Mouse (Mus musculus) frontal cortex, postnatal 14 days (tissue): Measurements from ENCODE around the gene Ccdc181.

Experiments used
- DNase-seq, 2 experiments: peaks; one replicate each; pipeline ENCODE4 v3.0.0; 2022; ENCODE audit warnings: low spot score in 2 of 2

The Ccdc181 gene

DNA sequence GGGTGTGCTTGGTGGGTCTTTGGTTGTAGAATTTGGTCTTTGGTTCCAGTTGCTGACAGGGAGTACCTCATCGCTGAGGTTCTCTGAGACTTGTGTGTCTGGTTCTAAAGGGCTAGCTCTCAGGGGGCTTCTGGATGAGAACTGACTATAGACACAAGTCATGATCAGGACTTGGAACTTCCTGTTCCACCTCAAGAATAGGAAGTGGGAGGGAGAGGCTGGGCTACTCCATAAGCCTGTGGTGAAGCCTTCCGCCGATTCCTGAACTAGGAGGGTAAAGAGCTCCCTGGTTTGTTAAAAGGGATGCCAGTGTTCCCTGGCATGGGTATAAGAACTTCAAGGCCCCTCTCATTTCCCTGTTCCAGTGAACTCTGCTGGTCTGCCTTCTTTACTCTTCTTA lies 8.6 kb downstream of the Ccdc181 start:
- DNase-seq = no peak

DNA sequence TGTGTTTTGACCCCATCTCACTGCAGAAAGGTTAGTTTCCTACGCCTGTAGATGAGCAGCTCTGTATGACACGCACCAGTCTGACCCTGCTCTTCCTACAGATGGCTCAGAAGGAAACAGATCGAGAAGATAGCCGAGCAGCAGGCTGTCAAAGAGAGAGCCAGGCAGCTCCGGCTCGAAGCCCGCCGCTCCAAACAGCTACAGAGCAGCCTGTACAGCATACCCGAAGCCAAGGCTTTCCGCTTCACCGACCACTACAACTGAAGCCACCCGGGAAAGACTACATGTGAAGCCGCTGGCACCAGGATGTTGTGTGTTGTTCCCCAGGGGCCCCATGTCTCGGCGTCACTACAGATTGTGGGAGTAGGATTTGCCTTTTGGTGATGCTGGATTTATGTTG lies 12.0 kb downstream of the Ccdc181 start:
- DNase-seq = no peak

DNA sequence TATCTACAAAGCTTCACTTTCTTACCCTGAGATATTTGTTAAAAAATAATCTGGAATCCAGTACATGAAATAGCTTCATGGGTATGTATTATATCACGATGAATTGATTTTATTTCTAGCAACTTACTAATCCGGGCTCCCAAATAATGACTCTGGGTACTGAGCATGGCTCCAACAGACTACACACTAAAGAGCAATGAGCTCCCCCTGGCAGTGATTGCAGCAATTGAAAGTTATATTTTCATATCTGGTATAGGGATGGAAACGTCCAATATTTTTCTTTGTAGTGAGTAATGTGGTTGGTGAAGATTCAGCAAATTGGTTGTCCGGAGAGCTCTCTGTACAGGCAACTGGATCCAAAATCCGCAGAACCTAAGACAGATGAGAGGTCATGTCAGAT lies 16.7 kb downstream of the Ccdc181 start:
- DNase-seq = no peak

DNA sequence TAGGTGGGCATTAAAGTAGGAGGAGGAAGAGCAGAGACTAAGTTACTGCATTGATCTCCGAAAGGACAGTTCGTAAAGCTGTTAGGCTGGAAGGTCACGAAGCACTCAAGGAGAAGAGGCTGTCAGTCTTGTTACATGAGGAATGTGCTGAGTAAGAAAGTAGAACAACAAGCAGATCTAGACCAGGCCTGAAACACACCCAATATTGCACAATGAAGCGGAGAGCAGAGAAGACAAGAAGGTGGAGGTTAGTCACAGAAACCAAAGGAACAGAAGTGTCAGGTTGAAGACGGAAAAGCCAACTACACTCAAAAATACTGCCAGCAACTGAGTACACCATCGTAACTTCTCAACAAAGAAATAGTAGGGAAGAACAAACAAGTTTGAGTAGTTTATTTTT lies 18.7 kb downstream of the Ccdc181 start:
- no peak for DNase-seq

DNA sequence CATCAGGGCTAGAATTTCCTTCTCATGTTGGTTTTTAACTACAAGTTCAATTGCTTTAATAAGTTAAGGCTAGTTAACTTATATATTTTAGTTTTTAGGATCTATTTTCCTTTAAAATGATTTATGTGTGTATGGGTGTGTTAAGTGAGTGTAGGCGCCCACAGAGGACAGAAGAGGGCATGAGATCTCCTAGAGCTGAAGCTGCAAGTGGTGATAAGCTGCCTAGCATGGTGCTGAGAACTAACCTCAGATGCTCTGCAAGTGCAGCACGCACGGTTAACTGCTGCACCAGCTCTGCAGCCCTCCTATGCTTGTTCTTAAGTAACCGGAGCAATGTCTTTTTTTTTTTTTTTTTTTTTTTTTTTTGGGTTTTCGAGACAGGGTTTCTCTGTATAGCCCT lies 21.1 kb downstream of the Ccdc181 start:
- no peak for DNase-seq

DNA sequence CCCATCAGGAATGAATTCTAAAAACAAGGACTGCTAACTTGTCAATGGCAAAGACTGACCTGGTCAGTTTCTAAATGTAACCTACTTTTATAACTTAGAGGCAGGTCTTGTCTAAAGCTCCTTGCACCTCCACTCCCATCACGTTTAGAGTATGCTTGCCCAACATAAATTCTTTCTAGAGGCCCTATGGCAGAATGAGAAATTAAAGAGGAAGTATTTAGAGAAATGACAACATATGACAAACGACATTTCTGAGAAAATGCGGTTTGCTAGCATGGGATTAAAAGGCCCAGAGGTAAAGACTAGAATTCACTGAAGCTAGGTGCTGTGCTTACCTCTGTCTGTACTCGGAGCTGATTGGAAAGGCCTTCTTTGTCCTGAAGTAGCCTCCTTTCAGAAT lies 26.6 kb downstream of the Ccdc181 start:
- no peak for DNase-seq

DNA sequence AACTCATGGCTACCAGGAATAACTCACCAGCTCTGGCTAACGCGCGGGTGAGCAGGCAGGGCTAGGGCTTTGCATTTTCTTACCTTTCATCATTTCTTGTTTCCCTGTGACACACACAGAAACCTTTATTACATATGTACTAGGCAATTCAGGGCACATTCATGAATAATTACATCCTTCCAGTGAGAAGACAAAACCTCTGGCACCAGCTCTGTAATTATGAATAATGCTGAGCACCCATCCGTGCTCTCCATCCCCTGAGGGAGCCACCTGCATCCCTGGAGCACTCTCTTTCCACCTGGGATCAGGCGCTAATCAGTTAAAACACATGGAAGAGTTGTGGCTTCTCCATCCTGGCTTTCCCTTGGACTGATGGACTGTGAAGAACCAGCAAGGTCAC lies 28.4 kb downstream of the Ccdc181 start, which contains the start of gene Nme7:
Gene Nme7, plus strand, starts transcription at position 301 of the 400 bp plus-strand sequence.
- no peak for DNase-seq

DNA sequence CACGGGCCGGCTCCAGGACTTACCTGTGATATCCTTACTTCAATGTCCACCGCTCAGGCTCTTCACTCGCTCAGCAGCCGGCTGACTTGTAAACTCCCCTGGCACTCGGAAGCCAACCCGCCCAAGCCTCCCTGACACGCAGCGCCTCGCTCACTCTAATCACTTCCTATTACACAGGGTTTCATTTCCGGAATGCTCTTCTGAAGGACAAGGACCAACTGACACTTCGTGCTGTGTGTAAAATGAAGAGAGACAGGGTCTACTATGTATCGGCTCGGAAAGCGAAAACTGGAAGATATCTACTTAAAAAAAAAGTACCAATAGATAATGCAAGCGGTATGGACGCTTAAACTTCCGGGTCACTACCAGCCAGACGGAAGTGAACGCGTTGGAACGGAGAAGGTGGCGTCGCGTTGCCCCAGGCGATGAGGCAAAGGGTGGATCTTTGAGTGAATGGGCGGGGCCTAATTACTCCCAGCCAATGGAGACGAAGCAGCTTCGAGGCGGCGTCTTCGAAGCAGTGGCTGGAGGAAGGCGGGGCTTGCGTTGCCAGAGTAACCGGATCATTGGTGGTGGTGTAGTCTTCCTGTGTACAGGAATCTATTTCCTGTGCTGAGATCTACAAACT lies 31.9 kb downstream of the Ccdc181 start, which contains the start of gene Blzf1:
Gene Blzf1, minus strand, starts transcription at position 366 of the 628 bp plus-strand sequence.
- DNase-seq = peak; percentile 96 to 97

DNA sequence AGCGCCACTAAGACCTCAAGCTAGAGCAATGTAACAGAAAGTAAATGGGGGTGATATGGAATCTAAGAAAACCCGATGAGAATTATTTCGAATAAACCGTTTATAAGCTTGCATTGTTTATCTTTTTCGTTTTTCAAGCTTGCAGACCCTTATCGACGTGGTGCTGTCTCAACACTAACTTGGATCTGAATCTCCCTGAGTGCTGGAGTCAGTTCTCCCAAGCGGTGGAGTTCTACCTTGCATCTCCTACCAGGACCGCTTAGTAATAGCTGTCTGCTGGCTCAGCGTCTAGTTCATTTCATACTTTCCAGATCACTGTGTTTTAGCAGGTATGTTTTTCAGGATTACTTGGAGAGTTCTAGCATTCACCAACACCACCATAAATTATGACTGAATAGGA lies 32.5 kb downstream of the Ccdc181 start:
- DNase-seq = no peak

DNA sequence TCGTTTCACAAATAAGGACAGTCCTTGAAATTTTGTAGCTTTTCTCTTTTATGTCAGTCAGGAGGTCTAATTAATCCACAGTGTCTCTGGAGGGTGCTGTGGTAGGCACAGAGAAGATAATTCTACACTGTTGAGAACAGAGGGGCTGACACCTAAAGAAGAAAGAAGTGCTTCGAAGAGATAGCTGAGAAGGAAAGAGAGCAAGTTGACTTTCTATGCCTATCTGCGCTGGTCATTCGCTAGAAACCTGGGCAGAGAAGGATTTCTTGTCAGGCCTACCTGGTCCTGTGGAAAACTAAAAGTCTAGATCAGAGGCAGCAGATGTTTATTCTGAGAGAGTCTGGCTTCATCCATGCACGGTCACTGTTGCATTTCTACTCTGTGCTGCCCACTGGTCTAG lies 38.7 kb downstream of the Ccdc181 start:
- no peak for DNase-seq

DNA sequence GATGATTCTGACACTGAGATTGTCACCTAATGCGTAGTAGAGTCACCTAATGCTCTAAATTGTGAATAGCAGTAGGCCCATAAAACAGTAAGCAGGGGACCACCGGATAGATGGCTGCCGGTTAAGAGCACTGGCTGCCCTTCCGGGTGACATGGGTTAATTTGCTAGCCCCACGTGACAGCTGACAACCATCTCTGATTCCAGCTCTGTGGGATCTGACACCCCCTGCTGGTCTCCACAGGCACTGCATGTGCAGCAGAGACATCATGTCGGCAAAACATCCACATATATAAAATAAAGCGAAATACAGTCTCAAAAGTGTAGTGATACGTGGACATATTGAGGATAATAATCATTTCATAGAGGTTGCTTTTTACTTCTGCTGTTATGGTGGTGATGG lies 39.9 kb downstream of the Ccdc181 start:
- DNase-seq = no peak

DNA sequence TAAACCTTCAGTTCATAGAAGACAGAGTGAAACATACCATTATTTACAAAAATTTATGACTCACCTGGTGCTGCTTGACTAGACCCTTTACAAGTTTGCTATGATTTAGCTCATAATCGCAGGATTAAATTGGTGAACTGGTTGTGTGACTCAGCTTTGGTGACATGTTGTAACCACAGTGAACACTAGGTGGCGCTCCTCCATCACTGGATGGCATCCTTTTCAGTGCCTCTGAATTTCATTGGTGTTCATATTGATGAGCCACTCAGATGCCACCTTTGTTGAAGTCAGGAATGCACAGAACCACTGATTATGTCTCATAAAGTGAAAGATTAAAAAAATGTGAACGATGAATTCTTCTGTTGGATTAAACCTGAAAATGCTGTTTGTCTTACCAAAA lies 41.3 kb downstream of the Ccdc181 start:
- peak; percentile 49 to 82 for DNase-seq

DNA sequence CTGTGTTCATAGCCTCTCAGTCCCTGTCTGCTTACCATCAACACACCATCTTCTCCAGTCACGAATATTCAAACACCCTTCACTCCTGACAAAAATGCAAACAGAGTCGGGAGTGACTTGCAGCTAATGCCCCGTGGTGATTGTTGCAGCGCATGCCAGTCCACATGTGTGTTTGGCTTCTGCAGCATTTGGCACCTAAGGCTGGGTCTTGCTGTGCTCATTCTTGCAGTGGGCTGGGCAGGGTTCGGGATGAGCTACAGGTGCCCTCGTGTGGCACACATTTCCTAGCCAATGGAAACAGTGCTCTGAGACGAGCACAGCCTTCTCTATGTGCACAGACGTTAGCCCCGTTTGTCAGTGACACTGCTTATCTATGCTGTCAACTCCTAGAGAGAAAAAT lies 41.9 kb downstream of the Ccdc181 start:
- DNase-seq = no peak

DNA sequence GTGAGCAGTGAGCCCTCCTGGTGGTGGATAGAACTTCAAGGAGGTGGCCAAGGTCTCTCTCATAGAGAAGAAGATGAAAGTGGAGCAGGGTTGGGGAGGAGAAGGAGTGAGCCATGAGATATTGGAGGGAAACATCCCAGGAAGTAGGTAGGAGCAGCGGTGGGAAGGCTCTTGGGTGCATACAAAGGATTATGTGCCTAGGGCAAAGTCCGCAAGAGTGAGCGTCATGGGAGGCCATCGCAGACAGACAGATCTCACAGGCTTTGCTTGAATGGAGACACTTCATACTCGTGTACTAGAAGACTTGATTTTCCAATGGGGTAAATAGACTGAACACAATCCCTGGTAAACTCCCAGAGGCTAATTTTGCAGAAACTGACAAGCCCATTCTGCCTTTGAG lies 43.1 kb downstream of the Ccdc181 start:
- no peak for DNase-seq

DNA sequence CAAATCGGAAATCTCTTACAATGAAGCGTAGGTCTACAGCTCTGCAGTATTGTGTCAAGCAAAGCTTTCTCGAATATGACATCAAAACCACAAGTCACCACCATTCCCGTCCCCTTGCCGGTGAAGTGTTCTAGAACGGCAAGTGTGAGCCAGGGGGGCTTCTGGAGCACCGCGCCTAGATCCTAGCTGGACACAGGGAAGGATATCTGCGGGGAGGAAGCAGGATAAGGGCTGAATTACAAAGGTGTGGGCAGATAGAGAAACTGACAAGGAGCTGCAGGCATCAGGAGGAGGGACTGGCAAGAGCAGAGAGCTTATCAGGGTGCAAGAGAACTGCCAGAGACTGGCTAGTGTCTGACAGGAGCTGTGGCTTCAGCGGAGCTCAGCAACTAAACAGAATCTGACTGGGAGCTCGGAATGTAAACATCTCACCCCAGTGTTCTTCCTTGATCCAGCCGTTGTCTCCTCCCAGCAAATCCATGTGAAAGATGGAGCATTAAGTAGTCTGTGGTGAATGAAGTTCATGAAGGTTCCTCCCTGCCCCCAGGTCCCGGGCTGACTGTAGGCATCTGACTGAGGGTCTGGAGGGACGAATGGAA lies 44.3 kb downstream of the Ccdc181 start:
- DNase-seq = no peak

DNA sequence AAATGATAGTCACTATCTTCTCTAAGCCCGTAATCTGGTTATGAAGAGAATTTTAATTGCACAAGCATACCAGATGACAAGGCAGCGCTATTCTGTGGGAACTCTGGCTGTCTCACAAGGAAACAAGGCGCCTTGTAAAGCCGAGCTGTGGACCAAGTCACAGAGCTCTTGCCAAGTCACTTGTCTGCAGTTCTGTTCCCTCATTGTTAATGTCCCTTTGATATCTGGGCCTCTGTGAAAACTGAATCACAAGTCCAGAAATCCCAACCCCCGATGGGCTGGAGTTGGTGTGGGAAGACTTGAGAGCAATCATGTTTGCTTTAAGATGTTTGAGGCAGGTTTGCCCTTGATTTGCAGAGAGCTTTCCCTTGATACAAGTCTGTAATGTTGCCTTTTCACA lies 45.3 kb downstream of the Ccdc181 start:
- peak in 1 of 2 experiments; percentile 34 for DNase-seq

DNA sequence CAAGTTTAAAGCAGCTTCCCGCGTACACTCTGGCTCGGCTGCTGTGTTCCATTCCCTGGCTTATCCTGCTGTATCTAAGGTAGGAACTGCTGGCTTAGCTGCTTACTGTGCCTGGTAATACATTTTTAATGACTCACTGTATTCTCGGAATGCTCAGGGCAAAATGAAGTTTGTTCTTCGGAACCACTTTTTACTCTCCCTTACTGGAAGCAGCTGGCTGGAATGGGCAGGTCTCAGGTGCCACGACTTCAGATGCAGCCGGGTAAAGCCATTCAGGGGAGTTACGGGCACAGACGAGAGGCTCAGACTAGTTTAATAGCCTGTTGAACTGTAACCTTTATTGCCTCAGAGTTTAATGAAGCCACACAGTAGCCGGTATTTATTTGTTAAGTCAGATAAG lies 46.0 kb downstream of the Ccdc181 start:
- no peak for DNase-seq

DNA sequence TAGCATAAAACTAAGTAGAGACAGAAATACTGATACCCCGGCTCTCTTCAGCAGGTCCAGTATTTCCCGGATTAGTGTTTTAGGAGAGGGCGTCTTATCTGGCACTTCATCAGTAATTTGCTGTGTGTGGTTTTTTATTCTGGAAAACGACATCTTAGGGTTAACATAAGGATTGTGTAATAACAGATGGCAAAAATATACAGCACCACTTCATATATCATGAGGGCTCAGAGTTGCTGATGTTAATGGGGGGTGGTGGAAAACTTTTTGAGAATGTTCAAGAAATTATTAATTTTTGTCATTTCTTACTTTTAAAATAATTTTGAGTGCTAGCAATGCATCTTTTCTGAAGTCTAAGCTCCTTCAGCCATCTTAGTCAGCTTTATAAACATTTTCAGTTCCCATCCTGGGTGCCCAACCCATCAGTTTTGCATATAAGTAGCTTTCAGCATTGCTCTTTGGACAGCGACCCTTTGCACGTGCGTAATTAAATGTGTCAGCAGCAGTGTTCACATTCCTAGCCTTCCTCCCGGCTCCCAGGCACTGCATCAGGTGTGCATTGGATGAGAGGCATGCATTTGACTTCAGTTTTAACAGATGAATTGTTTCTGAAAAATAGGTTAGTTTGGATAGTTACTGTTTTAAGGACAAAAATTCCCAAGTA lies 47.7 kb downstream of the Ccdc181 start:
- DNase-seq = no peak

DNA sequence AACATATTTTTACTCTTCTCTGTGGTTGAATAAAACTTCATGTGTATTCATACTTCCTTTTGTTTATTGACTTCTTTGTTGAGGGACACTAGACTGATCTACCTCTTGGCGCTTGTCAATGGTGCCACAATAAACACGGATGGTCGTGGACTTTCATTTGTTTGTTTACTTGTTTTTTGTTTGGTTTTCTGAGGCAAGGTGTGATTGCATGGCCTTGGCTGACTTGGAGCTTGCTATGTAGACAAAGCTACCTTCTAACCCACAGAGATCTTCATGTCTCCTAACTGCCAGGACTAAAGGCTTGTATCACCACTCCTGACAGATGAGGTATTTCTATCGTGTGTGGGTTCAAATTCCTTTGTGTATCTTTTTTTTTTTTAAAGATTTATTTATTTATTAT lies 48.8 kb downstream of the Ccdc181 start:
- no peak for DNase-seq

DNA sequence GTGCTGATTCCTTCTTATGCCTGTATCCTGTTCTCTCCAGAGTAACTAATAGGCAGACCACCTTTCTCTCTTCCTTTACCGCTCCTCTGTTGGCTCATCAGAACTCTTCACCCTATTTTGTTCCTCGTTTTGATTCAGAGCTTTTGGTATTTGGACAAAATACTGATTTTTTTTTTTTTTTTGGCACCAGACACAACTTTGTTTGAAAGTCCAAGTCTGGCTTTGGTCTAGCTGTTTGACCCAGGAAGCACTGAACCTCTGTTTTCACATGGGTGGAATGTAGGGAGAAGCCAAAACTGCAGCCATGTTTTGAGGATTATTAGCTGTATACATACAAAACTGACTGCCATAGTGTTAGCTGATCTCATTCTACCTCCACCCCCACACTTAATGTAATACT lies 49.5 kb downstream of the Ccdc181 start:
- DNase-seq = no peak

DNA sequence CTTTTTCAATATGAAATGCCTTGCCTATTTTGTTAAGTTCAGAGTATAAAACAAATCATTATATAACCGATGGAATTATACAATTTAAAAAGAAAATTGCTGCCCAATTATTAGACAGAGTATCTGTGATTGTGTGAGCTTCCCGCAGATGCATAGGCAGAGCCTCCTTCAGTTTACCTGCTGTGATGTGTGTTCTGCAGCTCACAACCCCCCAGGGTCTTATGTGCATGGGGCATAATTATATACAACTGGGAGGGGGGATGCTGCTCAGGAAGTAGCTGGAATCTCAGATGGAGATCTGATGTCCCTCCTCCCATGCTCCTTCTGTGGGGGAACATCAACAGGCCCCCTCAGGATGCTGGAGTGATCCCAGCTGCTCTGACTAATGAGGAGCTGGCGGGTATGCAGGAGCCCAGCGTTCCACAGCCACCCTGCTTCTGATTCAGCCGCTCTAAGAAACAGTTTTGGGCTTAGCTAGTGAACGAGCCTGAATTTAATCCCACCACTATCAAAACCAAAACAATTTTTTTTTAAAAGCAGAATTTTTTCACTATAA lies 51.3 kb downstream of the Ccdc181 start:
- DNase-seq = peak in 1 of 2 experiments; percentile 39

DNA sequence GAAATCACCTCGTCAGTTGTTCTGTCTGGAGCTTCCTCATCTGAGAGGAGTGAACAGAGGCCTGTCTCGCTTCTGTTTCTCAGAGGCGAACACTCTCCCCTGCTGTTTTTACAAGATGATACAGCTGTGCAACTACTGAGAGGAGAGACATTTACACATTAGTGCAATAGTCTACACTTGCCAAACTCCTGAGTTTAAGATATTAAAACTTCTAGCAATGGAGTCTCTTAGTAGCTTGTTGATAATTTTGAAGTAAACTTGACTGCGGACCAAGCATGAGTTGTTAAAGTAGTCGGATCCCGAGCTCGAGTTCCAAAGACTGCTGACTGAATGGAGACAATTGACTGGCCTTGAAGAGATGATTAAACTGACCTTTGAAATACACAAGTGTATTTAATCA lies 52.4 kb downstream of the Ccdc181 start:
- DNase-seq = no peak

DNA sequence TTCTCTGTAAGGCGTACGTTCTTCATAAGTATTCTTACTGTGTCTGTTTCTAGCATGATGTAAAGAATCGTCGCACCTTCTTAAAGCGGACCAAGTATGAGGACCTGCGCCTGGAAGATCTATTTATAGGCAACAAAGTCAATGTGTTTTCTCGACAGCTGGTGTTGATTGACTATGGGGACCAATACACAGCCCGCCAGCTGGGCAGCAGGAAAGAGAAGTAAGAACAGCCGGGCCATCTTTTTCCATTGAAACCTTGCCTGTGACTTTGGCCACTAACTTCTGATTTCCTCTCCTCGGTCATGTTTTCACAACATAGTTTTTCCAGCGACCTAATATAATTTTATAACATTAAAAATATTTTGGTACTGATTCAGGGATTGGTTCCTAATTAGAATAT lies 57.2 kb downstream of the Ccdc181 start:
- DNase-seq = no peak
